Mouse (Mus musculus) liver, embryonic 16.5 days (tissue): ENCODE data around the gene 4933415A04Rik. TPM values are rescaled to one million over a fixed set of nuclear protein-coding genes. Genes with fewer than 3 reads are reported as not detected.

Experiments
- ATAC-seq: fragments of 200-750 bp; cut with Nextera tagmentation; 2 replicates; pipeline ENCODE4 v1.8.0; 2017; ENCODE audit warnings: low read depth, mild to moderate bottlenecking, moderate number of reproducible peaks, moderate library complexity
- H3K27ac ChIP-seq: fragments of 300-500 bp; sonication (generic); 2 replicates; pipeline ENCODE4 v1.5.1; 2014; ENCODE audit warnings: mild to moderate bottlenecking, low read length
- H3K27me3 ChIP-seq: fragments of 300-500 bp; sonication (generic); 2 replicates; pipeline ENCODE4 v1.6.1; 2014; ENCODE audit warnings: low read depth, low read length, mixed read lengths; ENCODE audit not compliant: control insufficient read depth, insufficient read depth
- H3K36me3 ChIP-seq: fragments of 300-500 bp; sonication (generic); 2 replicates; pipeline ENCODE4 v1.6.1; 2014; ENCODE audit warnings: mild to moderate bottlenecking; ENCODE audit not compliant: control insufficient read depth, insufficient read depth
- H3K4me1 ChIP-seq: fragments of 300-500 bp; sonication (generic); 2 replicates; pipeline ENCODE4 v1.6.1; 2014; ENCODE audit warnings: low read depth, low read length, mixed read lengths; ENCODE audit not compliant: control insufficient read depth
- H3K4me2 ChIP-seq: fragments of 300-500 bp; sonication (generic); 2 replicates; pipeline ENCODE4 v1.6.1; 2014; ENCODE audit warnings: low read depth, low read length, mixed read lengths
- H3K4me3 ChIP-seq: fragments of 300-500 bp; sonication (generic); 2 replicates; pipeline ENCODE4 v1.5.1; 2014; ENCODE audit warnings: low read depth, mild to moderate bottlenecking, low read length
- H3K9ac ChIP-seq: fragments of 300-500 bp; sonication (generic); 2 replicates; pipeline ENCODE4 v1.6.1; 2014; ENCODE audit warnings: low read depth, low read length
- H3K9me3 ChIP-seq: fragments of 300-500 bp; sonication (generic); replicated peaks from 2 replicates; pipeline ENCODE4 v1.6.1; 2016; ENCODE audit warnings: low read length; ENCODE audit not compliant: control insufficient read depth
- WGBS: fragments of 180-500 bp; shearing (Covaris S2); extraction: QIAGEN DNeasy Blood & Tissue Kit; methylation state at CpG from one replicate; pipeline ENCODE4 v1.1.7; 2014; ENCODE audit not compliant: insufficient replicate concordance; 5-methylcytosine and 5-hydroxymethylcytosine counted together
- polyA plus RNA-seq: library from polyadenylated mRNA; unstranded; fragments of >200 nt; fragmentation: Nextera tagmentation; extraction: Ambion mirVana; gene quantifications from 2 replicates; pipeline ENCODE4 v1.2.1, GENCODE M21; 2015

Gene 4933415A04Rik
- polyA plus RNA-seq, 1 experiment from 2014 or later: 0.71 TPM

DNA sequence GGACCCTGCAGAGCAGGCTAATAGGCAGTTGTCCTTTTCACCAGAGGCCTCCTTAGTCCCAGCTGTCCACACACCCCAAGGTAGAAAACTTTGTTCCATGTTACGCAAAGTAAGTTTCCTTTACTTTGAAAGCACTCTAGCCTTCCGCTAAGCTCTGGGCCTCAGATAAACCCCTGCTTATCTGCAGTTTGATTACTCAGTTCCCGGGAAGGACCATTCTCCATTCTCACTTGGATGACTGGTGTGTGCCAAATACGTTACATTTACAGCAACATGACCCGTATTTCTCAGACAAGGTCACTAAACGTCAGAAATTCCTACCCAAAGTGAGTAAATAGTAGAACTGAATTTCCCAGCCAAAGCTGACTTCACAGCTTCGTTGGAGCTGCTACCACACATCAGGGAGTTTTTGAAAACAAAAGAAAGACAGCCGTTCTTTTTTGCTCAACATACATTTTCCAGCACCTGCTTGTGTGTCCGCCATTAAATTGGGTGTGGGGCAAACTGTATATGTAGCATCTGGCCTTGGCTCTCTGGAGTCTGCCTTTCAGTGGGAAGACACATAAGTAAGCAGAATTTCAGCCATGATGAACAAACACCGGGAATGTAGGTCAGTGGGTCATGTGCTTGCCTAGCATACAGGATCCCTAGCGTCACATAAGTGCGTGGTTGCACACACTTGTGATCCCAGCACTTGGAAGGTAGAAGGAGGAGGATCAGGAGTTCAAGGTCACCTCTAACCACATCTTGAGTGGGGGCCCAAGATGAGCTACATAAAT lies 38.0 kb upstream of the 4933415A04Rik start:
- 50% methylated on average over 12 of the region's 12 CpGs for WGBS
- no peaks in the 10 kb centered on the region for H3K27me3 ChIP-seq
- H3K9me3 ChIP-seq: no peaks in the 10 kb centered on the region
- H3K9ac ChIP-seq: no peak overlapping the region
- no peaks in the 10 kb centered on the region for H3K36me3 ChIP-seq
- ATAC-seq: peak; percentile 50; the same call in 1 of the 2 replicates
- H3K4me2 ChIP-seq: no peak overlapping the region
- peak overlapping the region; percentile 61 for H3K27ac ChIP-seq
- H3K4me1 ChIP-seq: peaks cover 13% of the 10 kb centered on the region
- H3K4me3 ChIP-seq: no peak overlapping the region

DNA sequence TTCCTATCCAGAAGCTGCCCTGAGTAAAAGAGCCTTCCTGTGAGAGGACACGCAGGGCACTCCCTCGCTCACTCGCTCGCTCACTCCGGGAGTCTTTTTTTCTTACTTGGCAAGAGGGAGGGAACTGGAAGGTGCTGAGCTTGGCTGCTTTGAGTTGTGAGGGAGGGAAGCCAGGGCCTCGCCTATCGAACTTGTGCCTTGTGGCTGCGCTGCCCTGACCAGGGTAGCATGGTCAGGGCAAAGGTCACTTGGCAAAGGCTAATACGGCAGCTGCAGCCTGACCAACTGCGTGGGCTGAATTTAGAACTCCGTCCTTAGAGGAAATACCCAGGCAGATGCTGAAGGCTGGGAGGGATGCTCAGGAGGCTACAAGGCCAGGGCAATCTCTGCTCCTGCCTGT lies 37.1 kb upstream of the 4933415A04Rik start:
- Histone ChIP-seq H3K36me3 (no peaks in the 10 kb centered on the region), H3K4me3 (no peak overlapping the region), H3K27me3 (no peaks in the 10 kb centered on the region), H3K9ac (no peak overlapping the region), H3K4me1 (peaks cover 13% of the 10 kb centered on the region), H3K9me3 (no peaks in the 10 kb centered on the region), H3K27ac (peak overlapping the region; percentile 25; the same call in 1 of the 2 replicates), H3K4me2 (no peak overlapping the region)
- ATAC-seq: peak; percentile 66
- 53% methylated on average over 11 of the region's 11 CpGs for WGBS

DNA sequence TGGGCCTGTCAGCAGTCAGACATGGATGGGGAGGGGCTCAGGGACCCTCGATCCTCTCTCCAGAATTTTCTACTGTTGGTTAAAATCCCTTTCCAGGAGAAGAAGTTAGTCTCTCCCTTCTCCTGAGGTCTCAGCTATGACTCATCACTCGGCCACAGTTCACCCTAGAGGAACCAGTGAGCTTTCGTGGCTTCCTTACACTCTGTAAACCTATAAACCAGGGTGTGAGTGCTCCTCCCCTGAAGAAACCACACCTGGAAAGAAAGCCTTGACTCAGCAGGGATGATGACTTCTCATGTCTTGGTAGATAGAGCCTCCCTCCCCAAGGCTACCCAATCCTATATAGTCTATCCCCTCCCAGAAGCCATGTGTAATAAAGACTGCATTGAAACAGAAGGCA lies 35.1 kb upstream of the 4933415A04Rik start:
- no peak overlapping the region for H3K9ac ChIP-seq
- no peaks in the 10 kb centered on the region for H3K9me3 ChIP-seq
- H3K4me3 ChIP-seq: no peak overlapping the region
- WGBS: 38% methylated on average over 3 of the region's 3 CpGs
- no peaks in the 10 kb centered on the region for H3K27me3 ChIP-seq
- no peak overlapping the region for H3K4me2 ChIP-seq
- no peak for ATAC-seq
- H3K36me3 ChIP-seq: no peaks in the 10 kb centered on the region
- peaks cover 13% of the 10 kb centered on the region for H3K4me1 ChIP-seq
- no peak overlapping the region for H3K27ac ChIP-seq

GRCm38 (mm10) chr11:43552675-43553074 lies 34.2 kb upstream of the 4933415A04Rik start:
- H3K9ac ChIP-seq: no peak overlapping the region
- no peaks in the 10 kb centered on the region for H3K9me3 ChIP-seq
- H3K4me3 ChIP-seq: no peak overlapping the region
- H3K27ac ChIP-seq: no peak overlapping the region
- WGBS: 65% methylated on average over 6 of the region's 6 CpGs
- H3K4me1 ChIP-seq: peaks cover 13% of the 10 kb centered on the region
- ATAC-seq: no peak
- no peaks in the 10 kb centered on the region for H3K36me3 ChIP-seq
- no peak overlapping the region for H3K4me2 ChIP-seq
- H3K27me3 ChIP-seq: no peaks in the 10 kb centered on the region

DNA sequence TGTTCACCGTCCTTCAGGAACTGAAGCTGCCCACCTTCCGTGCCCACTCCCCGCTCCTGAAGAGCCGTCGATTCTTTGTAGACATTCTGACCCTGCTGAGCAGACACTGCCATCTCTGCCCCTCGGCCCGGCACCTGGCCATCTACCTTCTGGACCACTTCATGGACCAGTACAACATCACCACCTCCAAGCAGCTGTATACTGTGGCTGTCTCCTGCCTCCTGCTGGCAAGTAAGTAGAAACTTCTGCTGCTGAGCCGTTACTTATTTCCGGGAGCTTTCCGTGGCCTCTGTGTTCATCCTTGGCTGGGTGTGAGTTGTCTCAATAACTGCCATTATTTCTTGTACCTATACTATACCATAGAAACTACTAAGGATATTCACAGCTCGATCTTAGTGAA lies 30.3 kb upstream of the 4933415A04Rik start:
- Histone ChIP-seq H3K27ac (no peak overlapping the region), H3K4me1 (no peaks in the 10 kb centered on the region; the same call in 1 of the 2 replicates), H3K36me3 (no peaks in the 10 kb centered on the region), H3K4me2 (no peak overlapping the region), H3K9me3 (no peaks in the 10 kb centered on the region), H3K4me3 (no peak overlapping the region), H3K27me3 (no peaks in the 10 kb centered on the region), H3K9ac (no peak overlapping the region)
- ATAC-seq: no peak
- WGBS: 74% methylated on average over 11 of the region's 11 CpGs

DNA sequence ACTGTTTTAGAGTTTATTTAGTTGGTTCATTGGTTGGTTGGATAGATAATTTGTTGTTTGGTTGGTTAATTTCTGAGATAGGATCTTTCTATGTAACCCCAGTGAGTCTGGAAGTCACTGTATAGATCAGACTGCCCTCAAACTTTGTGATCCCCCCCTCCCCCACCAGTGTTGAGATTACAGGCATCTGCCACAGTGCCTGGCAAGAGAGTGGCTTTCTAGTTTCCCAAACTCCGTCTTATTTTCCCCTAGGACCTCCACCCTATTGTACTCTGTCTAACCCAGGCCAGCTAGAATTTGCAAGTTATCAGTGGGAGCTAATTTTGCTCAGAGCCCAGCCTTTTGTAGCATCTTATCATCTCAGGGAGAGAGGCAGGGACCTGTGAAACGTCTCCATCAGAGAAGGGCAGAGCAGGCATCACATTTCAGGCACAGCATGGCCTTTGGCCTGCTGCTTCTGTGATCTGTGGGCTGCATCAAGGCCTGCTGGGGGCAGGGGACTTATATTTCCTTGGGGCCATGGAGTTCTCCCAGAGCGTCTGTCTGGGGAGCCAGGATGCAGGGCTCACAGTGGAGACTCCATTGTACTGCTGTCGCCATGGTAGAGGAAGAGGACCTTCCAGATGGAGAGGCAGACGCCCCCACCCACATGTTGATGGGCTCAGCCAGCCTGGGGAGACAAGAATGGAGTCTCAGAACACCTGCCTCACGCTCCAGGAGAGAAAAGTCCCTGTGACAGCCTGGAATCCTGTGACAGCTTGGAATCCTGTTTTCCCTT lies 27.1 kb upstream of the 4933415A04Rik start:
- Histone ChIP-seq H3K4me1 (no peaks in the 10 kb centered on the region), H3K27me3 (no peaks in the 10 kb centered on the region), H3K4me3 (no peak overlapping the region), H3K9me3 (no peaks in the 10 kb centered on the region), H3K36me3 (no peaks in the 10 kb centered on the region), H3K4me2 (no peak overlapping the region), H3K27ac (no peak overlapping the region), H3K9ac (no peak overlapping the region)
- no peak for ATAC-seq
- 36% methylated on average over 5 of the region's 6 CpGs for WGBS

- WGBS: 61% methylated on average over 10 of the region's 10 CpGs
- H3K4me2 ChIP-seq: no peak overlapping the region
- H3K27ac ChIP-seq: no peak overlapping the region
- no peak overlapping the region for H3K4me3 ChIP-seq
- H3K36me3 ChIP-seq: no peaks in the 10 kb centered on the region
- no peak for ATAC-seq
- no peaks in the 10 kb centered on the region for H3K27me3 ChIP-seq
- no peaks in the 10 kb centered on the region for H3K9me3 ChIP-seq
- no peak overlapping the region for H3K9ac ChIP-seq
- H3K4me1 ChIP-seq: no peaks in the 10 kb centered on the region
These were observed 23.1 kb upstream of the 4933415A04Rik start for GRCm38 (mm10) chr11:43563654-43564244.

- no peak for ATAC-seq
- Histone ChIP-seq H3K27me3 (no peaks in the 10 kb centered on the region), H3K27ac (no peak overlapping the region), H3K9ac (no peak overlapping the region), H3K4me3 (no peak overlapping the region), H3K4me2 (no peak overlapping the region), H3K4me1 (no peaks in the 10 kb centered on the region), H3K36me3 (no peaks in the 10 kb centered on the region), H3K9me3 (no peaks in the 10 kb centered on the region)
- WGBS: 63% methylated on average over 2 of the region's 2 CpGs
These were observed 21.4 kb upstream of the 4933415A04Rik start for GRCm38 (mm10) chr11:43565414-43565813.

GRCm38 (mm10) chr11:43565852-43566251 lies 21.0 kb upstream of the 4933415A04Rik start:
- Histone ChIP-seq H3K9ac (no peak overlapping the region), H3K27me3 (no peaks in the 10 kb centered on the region), H3K4me2 (no peak overlapping the region), H3K9me3 (no peaks in the 10 kb centered on the region), H3K4me1 (no peaks in the 10 kb centered on the region), H3K36me3 (no peaks in the 10 kb centered on the region), H3K4me3 (no peak overlapping the region), H3K27ac (no peak overlapping the region)
- ATAC-seq: no peak
- WGBS: 59% methylated on average over 8 of the region's 8 CpGs
